Mouse (Mus musculus) heart, postnatal 0 days (tissue): ENCODE results near the gene 2900026A02Rik.

Experiments
- CTCF ChIP-seq: IDR thresholded peaks from 2 replicates; pipeline ENCODE4 v1.5.1; 2016; ENCODE audit warnings: antibody characterized with exemption, control low read depth, low read depth
- EP300 ChIP-seq: IDR thresholded peaks from 2 replicates; pipeline ENCODE4 v1.6.1; 2016; ENCODE audit warnings: antibody characterized with exemption, low read depth

GRCm38 (mm10) chr5:113219450-113219849, 1.6 kb downstream of the 2900026A02Rik start:
- TF ChIP-seq CTCF, result no peak
- TF ChIP-seq EP300, result no peak
